Mouse (Mus musculus) layer of hippocampus, postnatal 10 days (tissue): ENCODE measurements at regions not wholly inside any gene's neighbourhood (a gene's known extent, or its start where the extent isn't known, plus 50 kb on each side); places are given as distances from the start of the nearest gene placed in this dataset.
A peak's percentile ranks its signal among the peaks of the same experiment; 100 is the strongest.

Source experiments
- DNase-seq, 2 experiments: peaks; one replicate each; pipeline ENCODE4 v3.0.0; 2021; ENCODE audit warnings: low spot score in 2 of 2

DNA sequence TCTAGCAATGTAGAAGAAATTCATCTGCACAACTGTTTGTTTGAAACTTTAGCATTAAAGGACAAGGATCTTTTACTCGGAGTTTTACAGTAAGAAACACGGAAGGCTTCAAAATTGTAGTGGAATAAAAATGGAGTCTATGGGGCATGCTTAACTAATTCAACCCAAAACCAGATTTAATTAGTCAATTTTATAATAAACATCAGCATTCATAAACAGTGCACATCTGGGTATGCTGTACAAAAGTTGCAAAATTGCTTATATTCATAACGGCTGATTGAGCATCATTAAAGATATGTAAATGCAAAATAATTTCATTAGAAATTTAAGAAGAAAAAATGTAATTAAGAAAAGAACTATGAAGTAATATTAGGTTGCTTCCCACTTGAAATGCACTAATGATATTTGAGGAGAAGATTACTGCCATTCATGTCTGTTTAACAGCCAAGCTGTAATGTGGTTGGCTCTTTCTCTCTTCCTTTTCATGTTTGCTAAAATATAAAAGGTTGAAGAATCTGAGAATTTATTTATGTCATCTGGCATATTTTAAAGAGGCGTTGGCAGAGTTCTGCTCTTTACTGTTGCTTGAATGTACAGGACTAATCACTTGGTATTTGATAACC, 1037.3 kb downstream of the Fam181b start:
- DNase-seq = no peak

DNA sequence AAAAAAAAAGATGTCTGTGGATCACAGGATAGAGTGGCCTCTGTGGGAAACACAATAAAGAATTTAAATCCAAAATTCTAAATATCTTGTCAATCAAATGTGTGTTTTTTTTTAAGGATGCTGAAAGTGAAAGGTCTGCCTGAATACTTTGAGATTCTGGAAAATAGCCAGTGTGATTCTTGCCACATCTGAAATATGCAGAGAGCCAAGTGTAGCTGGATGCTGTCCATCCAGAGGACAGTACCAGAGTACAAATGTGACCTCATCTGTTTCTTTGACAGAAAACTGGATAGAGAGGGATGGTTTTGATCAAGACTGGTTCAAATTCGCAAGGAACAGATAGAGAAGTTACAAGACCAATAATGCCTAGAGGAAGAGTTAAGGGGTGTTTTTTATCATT, 1044.1 kb downstream of the Fam181b start:
- DNase-seq = no peak

DNA sequence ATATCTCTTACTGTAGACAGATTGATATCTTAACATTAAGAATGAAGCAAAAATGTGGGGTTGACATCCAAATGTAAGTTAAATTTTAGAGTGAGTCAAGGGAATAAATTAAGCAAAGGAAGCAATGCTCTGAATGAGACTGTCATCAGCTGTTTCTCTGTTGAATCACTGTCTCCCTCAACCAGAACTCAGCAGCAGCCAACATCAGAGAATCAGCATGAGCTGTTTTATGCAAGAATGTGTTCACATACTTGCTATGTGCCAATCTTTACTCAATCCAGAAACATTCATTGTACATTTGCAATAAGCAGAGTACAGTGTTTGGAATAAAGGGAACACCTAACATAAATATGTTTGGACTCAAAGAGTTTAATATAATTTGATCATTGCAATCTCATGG, 1074.6 kb downstream of the Fam181b start:
- no peak for DNase-seq

DNA sequence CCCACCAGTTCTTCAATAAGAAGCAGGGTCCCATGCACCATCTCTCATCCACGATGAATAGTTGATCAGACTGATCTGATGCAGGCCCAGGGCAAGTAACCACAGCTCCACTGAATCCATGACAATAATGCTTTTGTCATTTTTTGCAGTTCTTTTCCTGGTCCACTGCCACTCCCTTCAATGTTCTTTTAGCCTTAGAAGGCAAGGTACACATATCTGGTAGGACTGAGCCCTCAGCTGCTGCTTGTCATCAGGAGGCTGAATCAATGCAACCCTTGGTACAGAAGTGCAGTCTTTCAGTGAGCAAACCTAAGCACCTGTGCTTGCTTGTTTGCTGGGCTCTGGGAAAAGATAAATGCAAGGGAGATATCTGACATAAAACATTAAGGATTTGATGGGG, 1075.8 kb downstream of the Fam181b start:
- no peak for DNase-seq

DNA sequence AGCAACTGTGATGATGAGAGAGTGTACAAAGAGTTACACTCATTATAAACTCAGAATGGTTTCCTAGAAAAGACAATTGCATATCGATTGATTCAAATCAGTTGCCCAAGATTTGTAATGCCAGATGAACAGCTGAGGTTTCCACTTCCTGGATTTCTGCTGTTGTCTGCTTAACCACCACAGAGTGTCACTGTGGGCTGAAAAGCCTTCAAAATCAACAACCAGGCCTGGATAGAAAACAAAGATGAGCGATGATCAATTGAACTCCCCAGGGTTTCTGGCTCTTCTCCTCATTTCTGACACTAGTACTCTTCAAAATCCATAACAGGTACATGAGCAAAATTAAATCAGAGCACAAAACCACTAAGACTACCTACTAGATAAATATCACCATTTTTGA, 1100.4 kb downstream of the Fam181b start:
- DNase-seq = peak; percentile 3 to 16

DNA sequence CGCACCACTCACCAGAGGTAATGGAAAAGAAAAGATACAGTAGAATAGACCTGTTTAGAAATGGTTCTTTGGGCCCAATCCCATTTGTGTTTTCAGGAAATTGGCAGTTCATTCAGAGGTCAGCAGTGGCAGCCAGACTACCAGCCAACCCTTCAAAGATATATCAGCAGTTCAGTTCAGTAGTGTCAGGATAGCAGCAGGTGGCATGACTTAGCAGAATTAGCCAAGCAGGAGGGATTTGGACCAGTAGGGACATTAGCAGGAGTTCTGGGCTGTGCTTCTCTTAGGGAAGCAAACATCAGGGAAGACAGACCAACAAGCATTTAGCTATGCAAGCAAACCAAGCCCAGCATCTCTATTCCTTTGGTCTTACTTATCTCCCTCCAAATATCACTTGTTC, 1132.7 kb downstream of the Fam181b start:
- DNase-seq = no peak

DNA sequence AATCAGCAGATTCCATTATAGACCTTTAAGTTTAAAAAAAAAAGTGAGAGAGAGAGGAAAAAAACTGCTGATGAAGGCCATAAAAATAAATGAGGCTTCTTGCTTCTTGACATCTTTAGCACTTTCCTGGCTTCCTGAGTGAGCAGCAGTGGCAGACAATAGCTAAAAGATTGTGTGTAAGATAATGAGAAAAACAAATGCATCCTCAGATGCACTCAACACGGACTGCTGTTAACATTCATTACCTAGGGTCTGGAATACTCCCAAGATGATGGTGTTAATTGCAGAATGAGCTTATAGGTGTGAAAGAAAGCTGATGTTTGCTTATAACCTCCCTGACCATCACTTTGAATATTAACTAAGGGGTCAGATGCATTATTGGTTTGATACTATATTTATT, 1147.8 kb downstream of the Fam181b start:
- no peak for DNase-seq

DNA sequence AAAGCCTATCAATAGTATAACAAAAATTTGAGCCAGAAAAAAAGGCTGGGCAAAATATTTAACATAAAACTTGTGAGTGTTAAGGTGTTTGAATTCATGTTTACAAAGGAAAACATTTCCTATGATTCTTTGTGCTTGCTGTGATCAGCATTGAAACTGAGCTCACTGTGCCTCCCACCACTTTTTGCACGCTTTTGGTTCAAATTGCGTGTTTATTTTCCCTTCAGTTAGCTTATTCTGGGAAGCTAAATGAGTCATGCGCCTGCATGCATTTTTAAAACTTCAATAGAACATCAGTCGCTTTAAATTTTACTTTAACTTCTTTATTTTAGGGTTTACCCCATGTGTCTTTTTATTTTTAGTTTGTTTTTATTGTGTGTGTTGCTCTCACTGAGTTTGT, 1154.0 kb downstream of the Fam181b start:
- no peak for DNase-seq

DNA sequence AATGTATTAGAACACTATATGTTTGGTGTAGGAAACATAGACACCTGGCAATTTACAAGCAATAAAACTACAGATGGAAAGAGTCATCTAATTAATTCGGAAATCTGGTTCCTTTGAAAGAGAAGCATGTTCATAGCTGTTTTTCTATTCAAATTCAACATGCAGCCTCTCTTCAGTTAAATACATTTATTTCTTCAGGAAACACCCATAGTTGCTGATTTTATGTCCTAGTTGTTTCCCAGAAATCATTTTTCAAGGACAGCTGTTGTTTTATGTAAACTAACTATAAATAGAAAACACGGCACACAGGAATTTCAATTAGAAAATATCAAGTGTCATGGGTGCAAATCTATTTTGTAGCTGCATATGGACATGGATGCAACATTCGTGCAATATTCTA, 1169.8 kb downstream of the Fam181b start:
- no peak for DNase-seq

DNA sequence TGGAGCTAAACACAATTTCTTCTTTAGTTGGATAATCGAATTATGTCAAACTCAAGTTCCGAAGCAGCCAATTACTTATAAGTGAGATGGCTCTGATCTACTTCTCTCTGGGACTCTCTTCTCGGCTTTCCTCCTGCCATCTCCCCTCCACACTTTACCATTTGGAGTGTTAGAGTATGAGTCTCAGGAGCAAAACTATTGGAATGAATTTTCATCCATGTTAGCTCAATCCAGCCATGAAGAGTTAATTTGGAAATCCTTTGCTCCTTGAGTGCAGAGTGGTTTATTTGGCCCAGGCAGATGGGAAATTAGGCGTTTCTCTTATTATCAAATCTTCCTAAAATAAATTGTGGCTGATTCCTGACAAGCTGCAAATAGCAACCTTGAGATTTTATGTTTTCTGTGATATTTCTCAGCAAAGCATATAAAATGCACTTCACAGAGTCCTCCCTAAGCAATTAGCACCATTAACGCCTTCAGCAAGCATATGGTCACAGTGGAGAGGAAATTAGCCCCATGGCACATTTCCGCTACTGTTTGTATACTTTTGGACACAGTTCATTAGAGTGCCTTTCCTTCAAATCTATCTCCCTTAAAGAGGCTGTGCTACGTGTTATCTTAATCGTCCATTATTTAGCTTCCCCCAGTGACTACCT, 1189.1 kb downstream of the Fam181b start:
- no peak for DNase-seq

DNA sequence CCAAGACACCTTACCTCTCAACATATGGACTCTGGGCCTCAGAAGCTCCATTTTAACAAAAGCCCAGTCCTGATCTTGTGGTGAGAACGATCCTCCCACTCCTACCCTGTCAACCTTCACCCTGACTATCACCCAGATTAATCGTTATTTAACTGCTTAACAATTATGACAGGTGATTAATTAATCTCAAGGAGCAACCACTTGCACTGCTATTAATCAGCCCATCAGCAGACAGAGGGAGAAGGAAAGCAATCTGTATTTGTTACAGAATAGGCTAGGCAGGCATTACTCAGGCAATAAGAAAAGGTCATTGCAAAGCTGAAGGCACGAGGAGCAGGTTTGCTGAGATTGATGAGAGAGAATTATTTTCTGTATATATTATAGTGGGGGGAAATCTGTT, 1201.9 kb downstream of the Fam181b start:
- no peak for DNase-seq

DNA sequence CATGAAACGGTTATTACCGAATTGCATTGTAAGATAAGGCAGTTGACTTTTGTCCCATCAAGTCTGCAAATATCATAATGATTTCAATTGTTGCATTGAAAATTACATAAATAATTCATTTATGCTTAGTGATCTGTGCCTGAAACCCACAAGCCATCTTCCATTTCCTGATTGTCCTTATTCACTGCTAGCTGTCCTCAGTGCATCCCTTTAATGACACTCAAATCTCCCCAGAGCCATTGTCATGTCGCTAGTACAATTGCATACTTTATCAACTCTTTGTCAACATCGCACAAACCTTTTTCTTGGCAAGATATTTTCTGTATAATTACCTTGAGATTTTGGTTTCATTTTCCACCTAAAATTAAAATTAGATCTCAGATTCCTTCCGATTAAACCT, 1202.3 kb downstream of the Fam181b start:
- no peak for DNase-seq

DNA sequence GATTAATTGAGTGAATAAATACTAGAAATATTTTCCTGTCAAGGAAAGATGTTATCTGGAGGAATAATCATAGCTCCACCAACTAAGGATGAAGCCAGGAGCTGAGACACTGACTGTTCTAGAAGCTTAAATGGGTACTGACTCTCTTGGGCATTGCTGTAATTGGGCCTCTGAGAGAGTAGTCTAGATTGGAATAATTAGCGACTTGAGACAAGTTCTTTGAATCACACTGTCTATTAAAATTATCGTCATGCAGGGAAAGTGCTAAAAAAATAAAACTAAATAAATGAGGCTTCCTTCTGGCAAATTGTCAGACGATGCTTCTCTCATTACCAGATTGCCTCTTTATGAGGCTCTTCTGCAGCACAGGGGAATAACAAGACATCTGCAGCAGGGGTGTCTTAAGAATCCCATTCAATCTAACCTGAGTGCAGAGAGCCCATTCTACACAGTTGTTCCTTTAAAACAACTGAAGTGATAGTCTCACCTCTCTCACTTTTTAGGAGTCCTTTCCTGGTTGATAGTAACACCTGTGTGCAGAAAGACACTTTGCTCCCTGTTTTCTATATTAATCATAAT, 1203.5 kb downstream of the Fam181b start:
- DNase-seq = no peak

DNA sequence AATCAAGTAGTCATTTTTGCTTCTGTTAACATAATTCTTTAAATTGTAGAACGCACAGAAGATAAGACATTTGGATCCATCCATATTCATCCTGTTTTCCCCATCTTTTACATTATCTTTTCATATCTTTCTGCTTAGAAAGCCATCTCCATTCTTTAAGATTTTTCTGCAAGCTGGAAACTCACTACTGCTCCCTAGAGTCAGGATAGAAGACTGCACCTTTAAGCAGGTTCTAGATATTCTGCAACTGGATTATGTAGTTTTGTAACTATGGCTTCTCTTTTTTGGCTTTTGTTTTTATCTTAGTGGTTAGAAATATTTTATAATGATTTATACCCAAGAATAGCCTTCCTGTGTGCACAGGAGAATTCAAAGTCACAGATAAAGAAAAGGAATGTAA, 1225.9 kb downstream of the Fam181b start:
- no peak for DNase-seq

DNA sequence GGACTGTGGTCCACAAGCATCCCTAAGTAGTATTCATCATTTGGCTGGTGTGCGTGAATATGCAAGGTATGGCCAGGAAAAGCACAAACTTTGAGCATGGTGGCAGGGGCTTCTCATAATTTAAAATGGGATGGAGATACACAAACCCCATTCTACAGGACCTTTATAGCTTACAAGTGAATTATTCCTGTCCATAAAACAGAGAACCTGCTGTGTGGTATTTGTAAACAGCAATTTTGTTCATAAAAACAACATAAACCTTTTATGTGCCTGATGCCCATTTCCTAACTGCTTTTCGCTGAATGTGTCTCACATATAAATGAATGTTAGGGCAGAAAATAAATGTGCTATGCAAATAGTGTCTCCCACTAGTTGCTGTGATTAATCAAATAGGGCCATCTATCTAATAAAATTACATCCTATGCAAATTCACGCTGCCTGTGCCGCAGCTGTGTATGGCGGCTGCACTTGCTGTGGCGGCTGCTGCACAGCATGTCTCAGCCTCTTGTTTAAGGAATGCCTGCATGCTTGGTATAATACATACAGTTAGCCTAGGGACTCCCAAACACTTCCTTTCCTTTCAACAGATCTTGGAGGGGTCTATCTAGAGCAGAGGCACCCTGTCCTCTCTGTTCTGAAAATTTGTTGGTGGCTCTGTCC, 1235.4 kb downstream of the Fam181b start:
- no peak for DNase-seq

DNA sequence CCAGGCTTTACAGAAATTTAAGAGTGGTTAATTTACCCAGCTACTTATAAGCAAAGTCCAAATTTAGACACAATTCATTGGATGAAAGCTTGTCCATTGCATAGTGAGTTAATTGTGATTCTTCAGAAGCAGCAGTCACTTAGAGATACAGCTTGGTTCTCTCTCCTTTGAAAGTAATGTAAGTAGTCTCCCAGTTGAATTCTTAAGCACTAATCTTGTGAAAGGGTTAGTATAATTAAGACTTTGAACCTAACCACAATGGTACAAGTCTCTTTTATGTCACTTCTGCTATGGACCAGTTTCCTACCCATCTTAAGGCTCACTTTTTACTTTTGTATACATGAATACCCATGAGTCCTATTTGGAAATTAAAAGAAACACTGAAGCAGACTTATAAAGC, 1252.9 kb downstream of the Fam181b start:
- no peak for DNase-seq
